Mouse (Mus musculus): ENCODE measurements around the gene Arsa.

DNA sequence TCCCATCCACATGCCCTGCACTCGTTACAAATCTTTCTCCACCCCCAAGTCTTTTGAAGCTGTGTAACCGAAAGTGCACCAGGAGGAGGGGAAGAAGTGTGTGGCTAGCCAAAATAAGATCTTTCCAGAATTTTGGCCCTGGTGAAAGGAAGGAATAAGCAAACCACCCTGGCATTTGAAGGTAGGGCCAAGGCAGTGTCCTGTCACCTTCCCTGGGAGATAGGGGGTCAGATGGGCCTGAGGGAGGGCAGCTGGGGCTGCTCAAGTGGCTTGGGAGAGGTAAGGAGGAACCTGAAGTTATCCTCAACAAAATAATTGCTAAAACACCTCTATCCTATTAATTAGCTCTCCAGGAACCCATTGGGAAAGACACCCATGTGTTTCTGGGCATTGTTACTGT, 19.6 kb upstream of the Arsa start:
- TF ChIP-seq CTCF (IDR thresholded peaks at IDR 0.05; ENCODE audit: borderline replicate concordance, control insufficient read depth, extremely low read depth, insufficient read depth, low read length, poor library complexity), result no peak
- TF ChIP-seq POLR2A (IDR thresholded peaks at IDR 0.05; ENCODE audit: control insufficient read depth, extremely low read depth, insufficient read depth, low read length, poor library complexity), result no peak

Data from thymus, adult 2 months (tissue).